Mouse (Mus musculus) right cerebral cortex, postnatal 25 days (tissue): ENCODE measurements around the gene 1110065P20Rik.

Experiments used
- DNase-seq: peaks from one replicate; pipeline ENCODE4 v3.0.0; 2022

1110065P20Rik gene

DNA sequence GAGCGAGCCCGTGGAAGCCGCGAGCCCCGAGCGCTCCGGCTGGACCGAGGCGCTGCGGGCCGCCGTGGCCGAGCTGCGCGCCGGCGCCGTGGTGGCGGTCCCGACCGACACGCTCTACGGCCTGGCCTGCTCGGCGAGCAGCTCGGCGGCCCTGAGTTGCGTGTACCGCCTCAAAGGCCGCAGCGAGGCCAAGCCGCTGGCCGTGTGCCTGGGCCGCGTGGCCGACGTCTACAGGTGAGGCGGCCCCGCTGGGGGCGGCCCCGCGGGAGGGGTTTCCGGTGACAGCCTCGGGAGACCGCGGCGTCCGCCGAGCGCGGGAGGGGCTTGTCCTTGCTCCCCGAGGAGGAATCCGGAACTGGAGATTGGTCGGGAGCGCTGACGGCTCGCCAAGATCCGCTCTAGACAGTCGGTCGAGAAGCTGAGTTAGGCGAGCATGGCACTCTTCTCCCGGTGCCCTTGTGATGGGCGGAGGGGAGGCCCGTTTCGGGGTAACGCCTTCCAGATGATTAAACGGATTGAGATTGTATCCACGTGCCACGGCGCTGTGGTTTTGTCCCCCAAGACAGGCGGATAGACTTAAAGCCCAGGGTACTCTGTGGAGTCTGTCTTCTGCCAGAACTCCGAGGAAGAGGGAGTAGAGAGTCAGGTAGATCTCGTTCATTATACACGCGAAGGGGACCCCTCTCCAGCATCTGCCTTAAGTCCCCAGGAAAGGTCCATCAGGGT is at the start of gene 1110065P20Rik:
Gene 1110065P20Rik (minus strand): TSS at position 264 of the 726 bp plus-strand sequence.
- peak; percentile 79 for DNase-seq

DNA sequence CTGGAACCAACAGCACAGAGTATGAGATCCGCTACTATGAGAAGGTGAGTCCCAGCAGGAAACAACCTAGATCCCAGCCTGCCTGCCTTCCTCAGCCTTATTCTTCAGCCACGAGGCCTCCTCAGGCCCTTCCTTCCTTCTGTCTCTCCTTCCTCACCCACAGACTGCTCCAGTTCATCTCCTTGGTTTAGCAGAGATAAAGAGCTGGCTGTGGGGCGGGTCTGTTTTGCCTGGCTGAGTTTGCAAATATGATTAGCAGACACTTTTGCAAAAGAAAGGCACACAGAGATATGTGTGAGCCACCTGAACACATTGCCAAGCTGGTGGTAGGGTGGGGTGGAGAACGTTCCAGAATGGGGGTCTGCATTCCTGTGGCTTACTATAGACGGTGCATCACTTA is 48.9 kb upstream of the 1110065P20Rik start:
- DNase-seq: no peak

DNA sequence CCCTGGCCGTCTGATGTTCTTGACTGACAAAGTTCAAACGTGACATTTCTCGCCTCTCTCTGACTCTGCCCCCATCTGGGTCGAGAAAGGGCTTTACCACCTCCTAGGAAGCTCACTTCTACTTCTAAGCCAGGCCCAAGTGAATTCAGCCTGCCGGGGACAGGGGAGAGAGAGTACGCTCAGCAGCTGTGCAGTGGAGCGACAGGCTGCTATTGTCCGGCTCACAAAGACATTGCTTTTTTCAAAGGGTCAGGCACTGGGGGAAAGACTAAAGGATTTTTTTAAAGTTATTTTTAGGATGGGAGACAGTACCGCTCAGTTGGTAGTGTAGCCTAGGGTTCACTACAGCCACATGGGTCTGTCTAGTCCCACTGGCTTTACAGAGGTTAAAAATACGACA is 47.4 kb upstream of the 1110065P20Rik start:
- no peak for DNase-seq

DNA sequence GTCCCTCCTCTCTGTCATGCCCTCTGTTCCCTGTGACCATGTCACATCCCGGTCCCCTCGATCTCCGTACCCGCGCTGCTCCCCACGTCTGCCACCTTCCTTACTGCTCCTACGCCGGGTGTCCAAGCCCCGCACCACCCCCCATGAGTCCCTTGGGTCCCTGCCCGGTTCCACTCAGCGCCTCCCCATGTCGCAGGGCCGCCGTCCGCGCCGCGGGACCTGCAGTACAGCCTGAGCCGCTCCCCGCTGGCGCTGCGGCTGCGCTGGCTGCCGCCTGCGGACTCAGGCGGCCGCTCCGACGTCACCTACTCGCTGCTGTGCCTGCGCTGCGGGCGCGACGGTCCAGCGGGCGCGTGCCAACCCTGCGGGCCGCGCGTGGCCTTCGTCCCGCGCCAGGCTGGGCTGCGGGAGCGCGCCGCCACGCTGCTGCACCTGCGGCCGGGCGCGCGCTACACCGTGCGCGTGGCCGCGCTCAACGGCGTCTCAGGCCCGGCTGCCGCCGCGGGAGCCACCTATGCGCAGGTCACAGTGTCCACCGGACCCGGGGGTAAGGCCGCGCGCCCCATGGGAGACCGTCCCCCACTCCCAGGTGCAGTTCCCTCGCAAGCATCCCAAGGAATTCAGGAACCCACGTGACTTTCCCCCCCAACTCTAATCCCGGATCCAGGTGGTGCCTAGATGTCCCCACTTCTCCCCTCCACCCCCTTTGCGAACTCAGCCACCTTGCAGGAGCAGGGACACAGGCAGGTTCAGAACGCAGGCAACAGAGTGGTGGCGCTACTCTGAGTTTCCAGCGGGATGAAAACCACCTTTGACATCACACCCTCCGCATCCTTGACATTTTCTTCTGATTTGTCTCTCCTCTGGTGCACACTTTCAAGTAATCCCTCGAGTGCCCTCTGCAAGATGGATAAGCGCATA is 43.8 kb upstream of the 1110065P20Rik start:
- peak; percentile 86 for DNase-seq

- DNase-seq: no peak
Observed at GRCm38 (mm10) chr4:124893769-124894168, 42.8 kb upstream of the 1110065P20Rik start.

GRCm38 (mm10) chr4:124890831-124891230 is 39.8 kb upstream of the 1110065P20Rik start:
- no peak for DNase-seq

- DNase-seq: no peak
Observed at GRCm38 (mm10) chr4:124889935-124890334, 38.9 kb upstream of the 1110065P20Rik start.

DNA sequence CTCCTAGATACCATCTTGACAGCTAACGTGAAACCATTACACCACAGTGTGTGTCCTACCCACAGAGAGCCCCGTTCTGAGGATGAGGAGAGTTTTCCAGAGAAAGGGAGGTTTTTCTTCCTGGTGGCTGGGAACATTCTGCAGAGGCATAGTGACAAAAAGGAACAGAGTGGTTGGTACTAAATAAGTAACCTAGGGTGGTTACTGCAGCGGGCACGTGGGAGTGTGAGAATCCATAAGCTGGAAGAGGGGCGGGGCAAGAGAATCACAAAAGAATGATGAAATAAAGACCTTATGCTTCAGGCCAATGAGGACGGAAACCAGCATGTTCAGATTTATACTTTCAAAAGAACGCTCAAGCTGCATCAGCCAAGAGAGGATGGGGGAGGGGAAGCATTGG is 37.7 kb upstream of the 1110065P20Rik start:
- no peak for DNase-seq

DNA sequence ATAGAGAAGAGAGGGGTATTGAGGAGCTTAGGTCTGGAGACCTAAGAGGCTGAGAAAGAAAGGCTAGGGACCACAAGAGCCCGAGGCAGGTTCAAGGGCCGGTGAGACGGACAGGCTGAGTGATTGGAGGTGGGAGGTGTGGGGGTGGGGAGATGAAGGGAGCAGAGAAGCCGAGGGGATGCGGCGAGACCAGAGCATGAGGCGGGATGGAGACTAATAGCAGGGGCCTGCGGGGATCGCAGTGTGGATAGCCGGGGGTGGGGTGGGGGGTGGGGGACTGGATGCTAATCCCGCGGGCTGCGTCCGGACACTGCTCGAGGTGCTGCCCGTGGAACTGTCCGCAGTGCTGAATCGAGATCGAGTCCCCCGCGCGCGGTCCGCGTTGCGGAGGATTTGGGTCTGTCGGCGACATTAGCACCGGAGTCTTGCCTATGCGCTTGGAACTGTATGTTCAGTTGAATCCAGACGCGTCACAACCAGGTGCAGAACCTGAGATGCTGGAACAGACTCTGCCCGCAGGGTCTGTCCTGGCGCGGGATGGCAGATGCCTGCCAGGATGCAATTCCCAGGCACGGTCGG is 31.2 kb upstream of the 1110065P20Rik start:
- peak; percentile 36 for DNase-seq

DNA sequence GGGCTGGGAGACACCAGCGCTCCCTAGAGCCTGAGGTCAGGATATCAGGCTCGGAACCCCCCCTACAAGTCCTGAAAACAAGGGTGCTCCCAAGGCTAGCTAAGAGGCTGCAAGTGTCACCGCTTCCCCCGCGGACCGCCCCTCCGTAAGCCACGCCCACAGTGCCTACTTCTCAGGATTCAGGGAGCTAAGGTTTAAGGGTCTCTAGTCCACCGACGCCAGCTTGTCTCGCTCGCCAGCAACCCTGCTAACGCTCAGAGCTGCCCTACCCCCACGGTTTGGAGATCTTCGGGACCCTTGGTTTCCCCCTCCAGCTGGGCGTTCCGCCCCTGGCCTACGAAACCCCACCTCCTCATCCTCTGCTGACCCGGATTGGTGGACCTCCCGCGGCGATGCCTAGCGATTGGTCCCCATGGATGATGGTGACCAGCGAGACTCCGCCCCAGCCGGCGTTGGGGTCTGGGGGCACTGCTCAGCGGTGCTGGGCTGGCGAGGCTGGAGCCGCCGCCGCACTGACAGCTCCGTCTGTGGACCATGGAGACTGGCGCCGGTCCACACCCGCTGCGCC is 30.4 kb upstream of the 1110065P20Rik start:
- DNase-seq: peak; percentile 87

DNA sequence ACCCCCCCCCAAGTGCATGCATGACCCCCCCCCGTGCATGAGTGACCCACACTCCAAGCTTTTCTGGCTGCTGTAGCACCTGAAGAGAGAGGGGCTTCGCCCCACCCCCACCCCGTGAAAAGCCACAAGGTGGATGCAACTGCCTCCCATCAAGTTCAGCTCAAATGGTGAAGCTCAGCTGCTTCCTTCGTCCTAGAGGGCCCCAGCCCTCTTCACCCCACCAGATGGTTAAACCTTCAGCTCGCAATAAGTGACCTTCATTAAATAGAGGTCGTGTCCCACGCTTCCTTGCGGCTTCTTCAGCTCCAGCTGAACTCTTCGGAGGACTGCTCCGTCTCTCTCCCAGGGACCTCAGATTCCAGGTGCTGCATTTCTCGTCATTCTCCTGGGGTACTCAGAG is 29.6 kb upstream of the 1110065P20Rik start, which contains the start of gene Epha10:
Gene Epha10 (plus strand): TSS at position 301 of the 400 bp plus-strand sequence.
- no peak for DNase-seq

DNA sequence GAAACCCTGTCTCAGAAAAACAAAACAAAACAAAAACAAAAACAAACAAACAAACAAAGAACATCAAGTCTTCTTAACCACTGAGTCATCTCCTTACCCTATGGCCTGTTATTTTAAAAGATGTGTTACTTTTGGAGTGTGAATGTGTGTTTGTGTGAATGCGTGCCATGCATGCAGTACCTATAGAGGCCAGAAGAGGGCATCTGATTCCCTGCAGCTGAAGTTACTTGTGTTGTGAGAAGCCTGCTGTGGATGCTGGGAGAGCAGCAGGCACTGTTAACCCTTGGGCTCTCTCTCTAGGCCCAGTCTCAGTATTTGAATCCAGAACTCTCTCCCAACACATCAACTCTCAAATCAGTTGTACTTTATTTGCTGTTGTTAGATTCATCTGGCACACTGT is 21.7 kb upstream of the 1110065P20Rik start:
- no peak for DNase-seq

GRCm38 (mm10) chr4:124861283-124862188 is 10.5 kb upstream of the 1110065P20Rik start, which contains the start of gene Maneal:
Gene Maneal (minus strand): TSS chr4:124862171.
- no peak for DNase-seq

- DNase-seq: no peak
Observed at GRCm38 (mm10) chr4:124860446-124860845, 9.4 kb upstream of the 1110065P20Rik start.

DNA sequence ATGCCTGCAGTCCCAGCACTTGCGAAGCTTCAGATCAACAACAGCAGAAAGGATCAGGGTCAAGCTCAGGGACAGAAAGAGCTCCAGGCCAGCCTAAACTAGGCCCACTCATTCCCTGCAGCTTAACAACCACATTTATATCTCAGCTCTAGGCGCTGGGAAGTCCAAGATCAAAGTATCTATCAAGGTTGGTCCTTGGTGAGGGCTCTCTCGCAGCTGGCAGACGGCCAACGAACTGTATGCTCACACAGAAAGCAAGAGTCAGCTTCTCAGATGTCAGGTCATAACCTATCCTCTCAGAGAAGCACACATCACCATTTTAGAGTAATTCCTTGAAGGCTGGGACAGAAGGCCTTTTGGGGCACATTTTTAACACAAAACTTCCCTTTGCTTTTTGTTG is 7.4 kb upstream of the 1110065P20Rik start:
- DNase-seq: no peak

DNA sequence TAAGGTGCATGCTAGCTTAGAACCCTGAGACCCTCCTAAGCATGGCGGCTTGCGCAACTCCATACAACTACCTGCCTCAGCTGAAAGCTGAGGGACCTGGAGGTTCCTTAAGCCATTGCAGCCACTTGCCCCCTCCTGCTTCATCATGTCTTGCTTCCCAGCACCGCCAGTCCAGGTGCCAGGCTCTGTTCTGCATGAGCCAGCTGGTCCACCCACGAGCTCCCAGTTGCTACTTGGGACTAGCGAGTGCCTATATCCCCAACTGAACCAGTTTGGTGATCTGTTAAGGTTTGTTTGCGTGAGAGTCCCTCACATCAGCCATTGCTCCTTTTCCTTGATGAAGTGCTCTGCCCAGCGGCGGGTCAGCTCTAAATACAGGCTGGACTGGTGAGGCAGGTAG is 5.3 kb upstream of the 1110065P20Rik start:
- no peak for DNase-seq

GRCm38 (mm10) chr4:124850261-124850913 is 609 bp downstream of the 1110065P20Rik start, which contains the start of gene Yrdc:
Gene Yrdc (plus strand): TSS chr4:124850679.
- DNase-seq: peak; percentile 94

- DNase-seq: peak; percentile 69
Observed at GRCm38 (mm10) chr4:124849631-124850260, 1.2 kb downstream of the 1110065P20Rik start.

DNA sequence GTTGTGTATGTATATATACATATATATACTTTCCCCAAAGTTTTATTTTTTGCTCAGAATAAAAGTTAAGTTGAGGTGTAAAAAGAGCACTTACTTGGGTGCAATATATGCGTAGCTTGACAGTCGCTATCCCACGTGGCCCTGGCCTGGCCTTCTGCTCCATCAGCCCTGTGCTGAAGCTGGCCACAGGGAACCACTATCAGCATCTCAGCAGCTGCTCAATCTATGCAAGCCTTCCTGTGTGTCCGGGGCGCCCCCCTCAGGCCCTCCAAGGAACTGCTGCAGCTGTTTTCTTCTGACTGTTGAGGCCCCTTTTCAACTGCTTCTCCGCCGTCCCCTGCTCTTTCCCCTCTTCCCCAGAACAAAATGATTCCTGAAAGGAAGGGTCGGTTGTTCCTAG is 3.4 kb downstream of the 1110065P20Rik start:
- DNase-seq: peak; percentile 78

DNA sequence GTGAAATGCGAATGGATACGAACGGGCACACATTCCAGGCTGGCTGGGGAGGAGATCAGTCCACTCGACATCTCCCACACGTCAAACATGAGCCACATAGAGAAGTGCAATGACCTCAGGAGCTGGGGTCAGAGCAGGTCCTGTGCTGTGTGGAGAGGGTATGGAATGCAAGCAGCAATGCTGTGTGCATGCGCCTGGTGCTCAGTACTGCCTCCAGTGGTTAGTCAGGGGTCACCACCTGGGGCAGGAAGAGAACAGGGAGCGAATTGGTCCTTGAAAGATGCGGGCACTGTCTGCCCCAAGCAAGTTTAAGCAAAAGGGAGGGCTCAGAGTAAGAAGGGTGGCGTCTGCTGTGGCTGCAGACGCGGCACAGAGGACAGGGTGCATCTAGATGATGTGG is 7.5 kb downstream of the 1110065P20Rik start:
- DNase-seq: no peak

- no peak for DNase-seq
Observed at GRCm38 (mm10) chr4:124840998-124841397, 10.0 kb downstream of the 1110065P20Rik start.
